Mouse (Mus musculus): ENCODE data around the gene Suds3. TPM values are rescaled to one million over a fixed set of nuclear protein-coding genes. Genes with fewer than 3 reads are reported as not detected.

The Suds3 gene
- polyA plus RNA-seq, 1 experiment from 2014 or later = 44.1 TPM

Other genes with a start within 250 kb of the Suds3 start
- 32.7 and 37.7 TPM in 2 replicates for gene Taok3, start 4.0 kb upstream of the Suds3 start, polyA plus RNA-seq (2014; fragmentation: Nextera tagmentation; extraction: Ambion mirVana)
- 747 and 803 TPM in 2 replicates for gene Pebp1, start 171.5 kb upstream of the Suds3 start, polyA plus RNA-seq (2014; fragmentation: Nextera tagmentation; extraction: Ambion mirVana)
- 10.0 and 10.9 TPM in 2 replicates for gene Vsig10, start 203.0 kb upstream of the Suds3 start, polyA plus RNA-seq (2014; fragmentation: Nextera tagmentation; extraction: Ambion mirVana)
- 63.9 and 70.3 TPM in 2 replicates for gene Wsb2, start 241.2 kb upstream of the Suds3 start, polyA plus RNA-seq (2014; fragmentation: Nextera tagmentation; extraction: Ambion mirVana)

Data from intestine, embryonic 14.5 days (tissue).